Mouse (Mus musculus): ENCODE data around the gene 1700016C15Rik. TPM values are rescaled to one million over a fixed set of nuclear protein-coding genes. Genes with fewer than 3 reads are reported as not detected.

1700016C15Rik gene
- total and polyA plus RNA-seq, 2 experiments from 2014 or later = not detected

GRCm38 (mm10) chr1:177692491-177692890, 37.1 kb upstream of the 1700016C15Rik start:
- no peak overlapping the region for H3K4me3 ChIP-seq (ENCODE audit: low read length)
- H3K36me3 ChIP-seq (ENCODE audit: insufficient read depth, low read length) = no peaks in the 10 kb centered on the region
- TF ChIP-seq CTCF (IDR thresholded peaks at IDR 0.05; ENCODE audit: low read depth) = no peak
- H3K9ac ChIP-seq (replicated peaks; ENCODE audit: low read length) = no peak overlapping the region
- H3K4me2 ChIP-seq (ENCODE audit: low read depth, low read length) = no peak overlapping the region
- no peaks in the 10 kb centered on the region for H3K27me3 ChIP-seq (ENCODE audit: insufficient read depth, low read length)
- ATAC-seq (no peak), DNase-seq (ENCODE audit: low spot score) (no peak)
- no peaks in the 10 kb centered on the region for H3K9me3 ChIP-seq (ENCODE audit: low read length)
- no peak overlapping the region for H3K27ac ChIP-seq
- WGBS = 57% methylated on average over 11 of the region's 11 CpGs
- no peaks in the 10 kb centered on the region for H3K4me1 ChIP-seq (ENCODE audit: insufficient read depth, low read length)

- H3K9ac ChIP-seq (replicated peaks; ENCODE audit: low read length) = no peak overlapping the region
- H3K27ac ChIP-seq = no peak overlapping the region
- no peak overlapping the region for H3K4me2 ChIP-seq (ENCODE audit: low read depth, low read length)
- DNase-seq (ENCODE audit: low spot score) = peak; percentile 25
- no peaks in the 10 kb centered on the region for H3K27me3 ChIP-seq (ENCODE audit: insufficient read depth, low read length)
- no peaks in the 10 kb centered on the region for H3K36me3 ChIP-seq (ENCODE audit: insufficient read depth, low read length)
- 69% methylated on average over 9 of the region's 9 CpGs for WGBS
- H3K9me3 ChIP-seq (ENCODE audit: low read length) = no peaks in the 10 kb centered on the region
- ATAC-seq = peak; percentile 39; the same call in 1 of the 2 replicates
- H3K4me1 ChIP-seq (ENCODE audit: insufficient read depth, low read length) = no peaks in the 10 kb centered on the region
- H3K4me3 ChIP-seq (ENCODE audit: low read length) = no peak overlapping the region
- no peak for TF ChIP-seq CTCF (IDR thresholded peaks at IDR 0.05; ENCODE audit: low read depth)
Observed at GRCm38 (mm10) chr1:177693486-177694252, 35.9 kb upstream of the 1700016C15Rik start.

GRCm38 (mm10) chr1:177700560-177700959, 29.1 kb upstream of the 1700016C15Rik start:
- no peak overlapping the region for H3K4me2 ChIP-seq (ENCODE audit: low read depth, low read length)
- DNase-seq (ENCODE audit: low spot score) (peak; percentile 14), ATAC-seq (0 out of 2 replicates have a peak, but pooled peaks have one; percentile 1)
- 64% methylated on average over 8 of the region's 8 CpGs for WGBS
- no peak overlapping the region for H3K9ac ChIP-seq (replicated peaks; ENCODE audit: low read length)
- no peaks in the 10 kb centered on the region for H3K36me3 ChIP-seq (ENCODE audit: insufficient read depth, low read length)
- no peak overlapping the region for H3K27ac ChIP-seq
- no peaks in the 10 kb centered on the region for H3K9me3 ChIP-seq (ENCODE audit: low read length)
- no peak for TF ChIP-seq CTCF (IDR thresholded peaks at IDR 0.05; ENCODE audit: low read depth)
- H3K27me3 ChIP-seq (ENCODE audit: insufficient read depth, low read length) = no peaks in the 10 kb centered on the region
- H3K4me3 ChIP-seq (ENCODE audit: low read length) = no peak overlapping the region
- H3K4me1 ChIP-seq (ENCODE audit: insufficient read depth, low read length) = no peaks in the 10 kb centered on the region

- H3K9ac ChIP-seq (replicated peaks; ENCODE audit: low read length) = peak overlapping the region; percentile 31
- H3K27me3 ChIP-seq (ENCODE audit: insufficient read depth, low read length) = no peaks in the 10 kb centered on the region
- H3K9me3 ChIP-seq (ENCODE audit: low read length) = no peaks in the 10 kb centered on the region
- ATAC-seq = peak; percentile 88
- peak overlapping the region; percentile 87 for H3K4me2 ChIP-seq (ENCODE audit: low read depth, low read length)
- DNase-seq (ENCODE audit: low spot score) = peak; percentile 96
- H3K27ac ChIP-seq = 0 out of 2 replicates have a peak overlapping the region, but pooled peaks have one; percentile 18
- peak overlapping the region; percentile 43 for H3K4me3 ChIP-seq (ENCODE audit: low read length)
- WGBS = under 1% methylated on average over 15 of the region's 15 CpGs
- peak; percentile 80 for TF ChIP-seq CTCF (IDR thresholded peaks at IDR 0.05; ENCODE audit: low read depth)
- no peaks in the 10 kb centered on the region for H3K4me1 ChIP-seq (ENCODE audit: insufficient read depth, low read length)
- H3K36me3 ChIP-seq (ENCODE audit: insufficient read depth, low read length) = no peaks in the 10 kb centered on the region
Observed at GRCm38 (mm10) chr1:177702481-177703146, 27.0 kb upstream of the 1700016C15Rik start.

- no peak overlapping the region for H3K27ac ChIP-seq
- H3K36me3 ChIP-seq (ENCODE audit: insufficient read depth, low read length) = no peaks in the 10 kb centered on the region
- H3K4me1 ChIP-seq (ENCODE audit: insufficient read depth, low read length) = no peaks in the 10 kb centered on the region
- H3K4me3 ChIP-seq (ENCODE audit: low read length) = peak overlapping the region; percentile 43; the same call in 1 of the 2 replicates
- TF ChIP-seq CTCF (IDR thresholded peaks at IDR 0.05; ENCODE audit: low read depth) = no peak
- peak; percentile 11 for ATAC-seq
- WGBS = 37% methylated on average over 6 of the region's 6 CpGs
- H3K27me3 ChIP-seq (ENCODE audit: insufficient read depth, low read length) = no peaks in the 10 kb centered on the region
- no peaks in the 10 kb centered on the region for H3K9me3 ChIP-seq (ENCODE audit: low read length)
- peak overlapping the region; percentile 87 for H3K4me2 ChIP-seq (ENCODE audit: low read depth, low read length)
- peak overlapping the region; percentile 31; the same call in 1 of the 2 replicates for H3K9ac ChIP-seq (replicated peaks; ENCODE audit: low read length)
- DNase-seq (ENCODE audit: low spot score) = no peak
Observed at GRCm38 (mm10) chr1:177703147-177703807, 26.3 kb upstream of the 1700016C15Rik start.

GRCm38 (mm10) chr1:177705204-177705603, 24.4 kb upstream of the 1700016C15Rik start:
- H3K9me3 ChIP-seq (ENCODE audit: low read length) = peaks cover 7% of the 10 kb centered on the region; the same call in 1 of the 2 replicates
- no peak overlapping the region for H3K27ac ChIP-seq
- no peaks in the 10 kb centered on the region for H3K36me3 ChIP-seq (ENCODE audit: insufficient read depth, low read length)
- no peak overlapping the region for H3K9ac ChIP-seq (replicated peaks; ENCODE audit: low read length)
- DNase-seq (ENCODE audit: low spot score) = no peak
- peak; percentile 34; the same call in 1 of the 2 replicates for TF ChIP-seq CTCF (IDR thresholded peaks at IDR 0.05; ENCODE audit: low read depth)
- WGBS = 63% methylated on average over 2 of the region's 2 CpGs
- H3K27me3 ChIP-seq (ENCODE audit: insufficient read depth, low read length) = no peaks in the 10 kb centered on the region
- ATAC-seq = no peak
- H3K4me2 ChIP-seq (ENCODE audit: low read depth, low read length) = no peak overlapping the region
- H3K4me3 ChIP-seq (ENCODE audit: low read length) = no peak overlapping the region
- H3K4me1 ChIP-seq (ENCODE audit: insufficient read depth, low read length) = no peaks in the 10 kb centered on the region

All from hindbrain, postnatal 0 days (tissue).